ENCODE assay signal across 8 mouse cellular contexts in the genomic region with DNA sequence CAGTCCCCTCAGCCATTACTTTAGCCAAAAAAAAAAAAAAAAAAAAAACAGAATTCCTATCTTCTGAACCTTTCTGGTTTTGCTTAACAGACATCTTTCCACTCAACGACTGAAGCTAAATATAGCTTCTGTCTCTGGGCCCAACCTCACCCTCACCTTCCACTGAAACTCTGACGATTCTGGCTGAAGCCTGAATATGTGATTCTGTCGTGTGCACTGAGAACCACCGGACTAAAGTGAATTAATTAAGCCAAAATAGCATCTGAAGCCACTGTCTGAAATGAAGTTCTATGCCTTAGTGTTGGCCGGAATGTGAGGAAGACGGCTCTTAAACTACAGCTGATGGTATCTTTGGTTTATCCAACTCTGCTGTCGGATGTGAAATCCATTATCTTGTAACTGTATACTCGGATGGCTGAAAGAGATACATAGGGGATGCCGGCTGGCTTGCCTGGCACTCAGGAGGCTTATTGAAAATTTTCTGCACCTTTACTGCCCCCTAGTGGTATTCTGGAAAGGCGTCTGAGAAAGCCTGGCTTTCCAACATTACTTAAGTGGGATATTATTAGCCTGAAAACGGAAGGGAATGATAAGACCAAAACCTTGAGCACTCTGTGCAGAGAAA.
A peak's percentile ranks its signal among the peaks of the same experiment; 100 is the strongest.
DNase-seq lines count a peak whose midpoint lies in the region; ATAC-seq and TF ChIP-seq lines count a peak whose summit lies in the region.

No protein-coding gene starts in this region.

- peaks cover 12% of the 10 kb centered on the region for H3K4me1 ChIP-seq in forebrain, embryonic 10.5 days
- peaks cover 14% of the 10 kb centered on the region for H3K4me1 ChIP-seq in heart, embryonic 15.5 days (replicated peaks)
- no peaks in the 10 kb centered on the region for H3K4me1 ChIP-seq in kidney, postnatal 0 days (replicated peaks; ENCODE audit: insufficient read depth, low read length)
- no peaks in the 10 kb centered on the region for H3K4me1 ChIP-seq in liver, adult 2 months (ENCODE audit: control insufficient read depth, insufficient read depth, low read length)

- H3K4me2 ChIP-seq in heart, embryonic 15.5 days: 0 out of 2 replicates have a peak overlapping the region, but pooled peaks have one; percentile 25
- H3K4me2 ChIP-seq in kidney, postnatal 0 days (ENCODE audit: low read length): no peak overlapping the region

- no peaks in the 10 kb centered on the region for H3K79me2 ChIP-seq in liver, adult 2 months (ENCODE audit: control insufficient read depth, insufficient read depth, low read length)

- no peaks in the 10 kb centered on the region for H3K27me3 ChIP-seq in forebrain, embryonic 10.5 days (ENCODE audit: poor library complexity, severe bottlenecking)
- no peaks in the 10 kb centered on the region for H3K27me3 ChIP-seq in heart, embryonic 15.5 days
- H3K27me3 ChIP-seq in kidney, postnatal 0 days (ENCODE audit: insufficient read depth, low read length): no peaks in the 10 kb centered on the region
- H3K27me3 ChIP-seq in liver, adult 2 months (ENCODE audit: control insufficient read depth, insufficient read depth, low read length): no peaks in the 10 kb centered on the region

- WGBS in forebrain, embryonic 10.5 days: 34% methylated on average over 11 of the region's 11 CpGs
- 7% methylated on average over 11 of the region's 11 CpGs for WGBS in heart, embryonic 15.5 days
- WGBS in kidney, postnatal 0 days: 5% methylated on average over 11 of the region's 11 CpGs
- WGBS in liver, adult 2 months: 28% methylated on average over 11 of the region's 11 CpGs

- peak; percentile 63 for DNase-seq in ES-CJ7 (ENCODE audit: low read depth, low spot score)
- DNase-seq in c-Kit-positive CD71-negative TER-119-negative erythroid progenitor cells, embryonic 14.5 days (ENCODE audit: low read depth): peak; percentile 56
- peak; percentile 68 for DNase-seq in forebrain, embryonic 10.5 days (ENCODE audit: extremely low spot score, low spot score)
- peak; percentile 94 for DNase-seq in kidney, postnatal 0 days (ENCODE audit: low spot score)
- peak; percentile 60 for DNase-seq in liver, adult 2 months (ENCODE audit: extremely low read depth, low read depth, low spot score)
- DNase-seq in neural tube, embryonic 10.5 days (ENCODE audit: extremely low spot score, low spot score): peak; percentile 64
- peak; percentile 52 for DNase-seq in testis, postnatal 10 days (ENCODE audit: low spot score)

- H3K9me3 ChIP-seq in forebrain, embryonic 10.5 days: no peaks in the 10 kb centered on the region; the same call in 1 of the 2 replicates
- H3K9me3 ChIP-seq in heart, embryonic 15.5 days (replicated peaks): no peaks in the 10 kb centered on the region
- H3K9me3 ChIP-seq in kidney, postnatal 0 days (replicated peaks; ENCODE audit: low read length): no peaks in the 10 kb centered on the region

- no peaks in the 10 kb centered on the region for H3K36me3 ChIP-seq in forebrain, embryonic 10.5 days (replicated peaks)
- no peaks in the 10 kb centered on the region for H3K36me3 ChIP-seq in heart, embryonic 15.5 days
- H3K36me3 ChIP-seq in kidney, postnatal 0 days (ENCODE audit: insufficient read depth, low read length): no peaks in the 10 kb centered on the region
- H3K36me3 ChIP-seq in liver, adult 2 months (ENCODE audit: control insufficient read depth, insufficient read depth, low read length): no peaks in the 10 kb centered on the region

- TF ChIP-seq POLR2A in liver, adult 2 months (IDR thresholded peaks at IDR 0.05; ENCODE audit: extremely low read depth, insufficient read depth, low read length): no peak

- H3K4me3 ChIP-seq in forebrain, embryonic 10.5 days: no peak overlapping the region
- no peak overlapping the region for H3K4me3 ChIP-seq in heart, embryonic 15.5 days
- no peak overlapping the region for H3K4me3 ChIP-seq in kidney, postnatal 0 days (replicated peaks; ENCODE audit: low read depth, low read length)
- H3K4me3 ChIP-seq in liver, adult 2 months (ENCODE audit: insufficient read depth, low read depth, low read length): no peak overlapping the region

- peak; percentile 90 for TF ChIP-seq CTCF in kidney, postnatal 0 days (IDR thresholded peaks at IDR 0.05; ENCODE audit: low read depth)
- peak; percentile 53 for TF ChIP-seq CTCF in liver, adult 2 months (IDR thresholded peaks at IDR 0.05; ENCODE audit: low read depth, low read length)

- no peak overlapping the region for H3K9ac ChIP-seq in heart, embryonic 15.5 days
- H3K9ac ChIP-seq in kidney, postnatal 0 days (ENCODE audit: low read depth, low read length): no peak overlapping the region
- H3K9ac ChIP-seq in liver, adult 2 months (ENCODE audit: low read depth, low read length): no peak overlapping the region

- H3K27ac ChIP-seq in forebrain, embryonic 10.5 days: no peak overlapping the region
- H3K27ac ChIP-seq in heart, embryonic 15.5 days: no peak overlapping the region
- H3K27ac ChIP-seq in kidney, postnatal 0 days: no peak overlapping the region
- H3K27ac ChIP-seq in liver, adult 2 months (replicated peaks; ENCODE audit: insufficient read depth, low read depth, low read length): no peak overlapping the region

- ATAC-seq in heart, embryonic 15.5 days (replicated peaks; ENCODE audit: insufficient number of reproducible peaks, insufficient read depth, low FRiP score, low read depth): peak; percentile 41; the same call in 1 of the 2 replicates
- 0 out of 2 replicates have a peak, but pooled peaks have one; percentile 31 for ATAC-seq in kidney, postnatal 0 days (replicated peaks; ENCODE audit: low FRiP score, low read depth)
